Mouse (Mus musculus) liver, embryonic 16.5 days (tissue): Measurements from ENCODE around the gene Erbb4. TPM values are rescaled to one million over a fixed set of nuclear protein-coding genes. Genes with fewer than 3 reads are reported as not detected.

Experiments used
- ATAC-seq: fragments of 200-750 bp; cut with Nextera tagmentation; 2 replicates; pipeline ENCODE4 v1.8.0; 2017; ENCODE audit warnings: low read depth, mild to moderate bottlenecking, moderate number of reproducible peaks, moderate library complexity
- H3K27ac ChIP-seq: fragments of 300-500 bp; sonication (generic); 2 replicates; pipeline ENCODE4 v1.5.1; 2014; ENCODE audit warnings: mild to moderate bottlenecking, low read length
- H3K27me3 ChIP-seq: fragments of 300-500 bp; sonication (generic); 2 replicates; pipeline ENCODE4 v1.6.1; 2014; ENCODE audit warnings: low read depth, low read length, mixed read lengths; ENCODE audit not compliant: control insufficient read depth, insufficient read depth
- H3K36me3 ChIP-seq: fragments of 300-500 bp; sonication (generic); 2 replicates; pipeline ENCODE4 v1.6.1; 2014; ENCODE audit warnings: mild to moderate bottlenecking; ENCODE audit not compliant: control insufficient read depth, insufficient read depth
- H3K4me1 ChIP-seq: fragments of 300-500 bp; sonication (generic); 2 replicates; pipeline ENCODE4 v1.6.1; 2014; ENCODE audit warnings: low read depth, low read length, mixed read lengths; ENCODE audit not compliant: control insufficient read depth
- H3K4me2 ChIP-seq: fragments of 300-500 bp; sonication (generic); 2 replicates; pipeline ENCODE4 v1.6.1; 2014; ENCODE audit warnings: low read depth, low read length, mixed read lengths
- H3K4me3 ChIP-seq: fragments of 300-500 bp; sonication (generic); 2 replicates; pipeline ENCODE4 v1.5.1; 2014; ENCODE audit warnings: low read depth, mild to moderate bottlenecking, low read length
- H3K9ac ChIP-seq: fragments of 300-500 bp; sonication (generic); 2 replicates; pipeline ENCODE4 v1.6.1; 2014; ENCODE audit warnings: low read depth, low read length
- H3K9me3 ChIP-seq: fragments of 300-500 bp; sonication (generic); replicated peaks from 2 replicates; pipeline ENCODE4 v1.6.1; 2016; ENCODE audit warnings: low read length; ENCODE audit not compliant: control insufficient read depth
- WGBS: fragments of 180-500 bp; shearing (Covaris S2); extraction: QIAGEN DNeasy Blood & Tissue Kit; methylation state at CpG from one replicate; pipeline ENCODE4 v1.1.7; 2014; ENCODE audit not compliant: insufficient replicate concordance; 5-methylcytosine and 5-hydroxymethylcytosine counted together
- polyA plus RNA-seq: library from polyadenylated mRNA; unstranded; fragments of >200 nt; fragmentation: Nextera tagmentation; extraction: Ambion mirVana; gene quantifications from 2 replicates; pipeline ENCODE4 v1.2.1, GENCODE M21; 2015

Gene Erbb4
- polyA plus RNA-seq, 1 experiment from 2014 or later: not detected

- Histone ChIP-seq H3K9ac (no peak overlapping the region), H3K4me3 (no peak overlapping the region)
- WGBS: 71% methylated on average over 4 of the region's 4 CpGs
Observed at GRCm38 (mm10) chr1:68542942-68543341, 564.9 kb downstream of the Erbb4 start.

GRCm38 (mm10) chr1:68517820-68518219 lies 590.0 kb downstream of the Erbb4 start:
- no peak for ATAC-seq
- H3K4me2 ChIP-seq: no peak overlapping the region
- no peaks in the 10 kb centered on the region for H3K36me3 ChIP-seq
- no peak overlapping the region for H3K9ac ChIP-seq
- no peaks in the 10 kb centered on the region for H3K4me1 ChIP-seq
- H3K27me3 ChIP-seq: no peaks in the 10 kb centered on the region
- H3K4me3 ChIP-seq: no peak overlapping the region
- H3K9me3 ChIP-seq: no peaks in the 10 kb centered on the region
- WGBS: 56% methylated on average over 2 of the region's 2 CpGs
- H3K27ac ChIP-seq: no peak overlapping the region

More at GRCm38 (mm10) chr1:68542942-68543341, 564.9 kb downstream of the Erbb4 start:
- Histone ChIP-seq H3K9me3 (no peaks in the 10 kb centered on the region), H3K4me2 (no peak overlapping the region), H3K27me3 (no peaks in the 10 kb centered on the region), H3K4me1 (no peaks in the 10 kb centered on the region), H3K27ac (no peak overlapping the region), H3K36me3 (no peaks in the 10 kb centered on the region)
- no peak for ATAC-seq

GRCm38 (mm10) chr1:68503873-68504272 lies 604.0 kb downstream of the Erbb4 start:
- Histone ChIP-seq H3K27ac (no peak overlapping the region), H3K27me3 (no peaks in the 10 kb centered on the region), H3K9me3 (no peaks in the 10 kb centered on the region), H3K4me2 (no peak overlapping the region), H3K4me1 (no peaks in the 10 kb centered on the region), H3K4me3 (no peak overlapping the region), H3K36me3 (no peaks in the 10 kb centered on the region), H3K9ac (no peak overlapping the region)
- 55% methylated on average over 1 of the region's 1 CpGs for WGBS
- no peak for ATAC-seq

- Histone ChIP-seq H3K36me3 (no peaks in the 10 kb centered on the region), H3K27me3 (no peaks in the 10 kb centered on the region), H3K4me1 (no peaks in the 10 kb centered on the region), H3K9me3 (no peaks in the 10 kb centered on the region), H3K9ac (no peak overlapping the region), H3K4me2 (no peak overlapping the region), H3K27ac (no peak overlapping the region), H3K4me3 (no peak overlapping the region)
- WGBS: 27% methylated on average over 4 of the region's 4 CpGs
- peak; percentile 67 for ATAC-seq
Observed at GRCm38 (mm10) chr1:68501561-68501960, 606.3 kb downstream of the Erbb4 start.

GRCm38 (mm10) chr1:68466390-68466960 lies 641.4 kb downstream of the Erbb4 start:
- no peaks in the 10 kb centered on the region for H3K27me3 ChIP-seq
- H3K4me1 ChIP-seq: no peaks in the 10 kb centered on the region
- no peaks in the 10 kb centered on the region for H3K36me3 ChIP-seq
- no peak overlapping the region for H3K4me3 ChIP-seq
- H3K9ac ChIP-seq: no peak overlapping the region
- no peak overlapping the region for H3K4me2 ChIP-seq
- no peak overlapping the region for H3K27ac ChIP-seq
- H3K9me3 ChIP-seq: no peaks in the 10 kb centered on the region
- no peak for ATAC-seq

GRCm38 (mm10) chr1:68451274-68451673 lies 656.6 kb downstream of the Erbb4 start:
- H3K36me3 ChIP-seq: no peaks in the 10 kb centered on the region
- no peaks in the 10 kb centered on the region for H3K4me1 ChIP-seq
- no peak overlapping the region for H3K4me3 ChIP-seq
- no peaks in the 10 kb centered on the region for H3K9me3 ChIP-seq
- no peak overlapping the region for H3K9ac ChIP-seq
- WGBS: 50% methylated on average over 1 of the region's 1 CpGs
- no peak overlapping the region for H3K27ac ChIP-seq
- no peak overlapping the region for H3K4me2 ChIP-seq
- no peaks in the 10 kb centered on the region for H3K27me3 ChIP-seq
- no peak for ATAC-seq

GRCm38 (mm10) chr1:68424336-68424983 lies 683.4 kb downstream of the Erbb4 start:
- Histone ChIP-seq H3K4me1 (no peaks in the 10 kb centered on the region), H3K36me3 (no peaks in the 10 kb centered on the region), H3K4me3 (no peak overlapping the region), H3K9me3 (no peaks in the 10 kb centered on the region), H3K9ac (no peak overlapping the region), H3K4me2 (no peak overlapping the region), H3K27ac (no peak overlapping the region), H3K27me3 (no peaks in the 10 kb centered on the region)
- WGBS: 69% methylated on average over 5 of the region's 5 CpGs
- ATAC-seq: no peak

GRCm38 (mm10) chr1:68401204-68401603 lies 706.7 kb downstream of the Erbb4 start:
- Histone ChIP-seq H3K9ac (no peak overlapping the region), H3K4me3 (no peak overlapping the region), H3K27ac (no peak overlapping the region), H3K27me3 (no peaks in the 10 kb centered on the region), H3K4me2 (no peak overlapping the region), H3K9me3 (no peaks in the 10 kb centered on the region), H3K36me3 (no peaks in the 10 kb centered on the region), H3K4me1 (no peaks in the 10 kb centered on the region)
- no peak for ATAC-seq
- 55% methylated on average over 4 of the region's 4 CpGs for WGBS

- no peak overlapping the region for H3K4me3 ChIP-seq
- H3K9me3 ChIP-seq: no peaks in the 10 kb centered on the region
- ATAC-seq: no peak
- H3K36me3 ChIP-seq: no peaks in the 10 kb centered on the region
- no peak overlapping the region for H3K9ac ChIP-seq
- H3K27me3 ChIP-seq: no peaks in the 10 kb centered on the region
- 50% methylated on average over 2 of the region's 2 CpGs for WGBS
- no peaks in the 10 kb centered on the region for H3K4me1 ChIP-seq
- H3K27ac ChIP-seq: no peak overlapping the region
- H3K4me2 ChIP-seq: no peak overlapping the region
Observed at GRCm38 (mm10) chr1:68371531-68371930, 736.3 kb downstream of the Erbb4 start.
